Mouse (Mus musculus): ENCODE results near the gene Tfpt. TPM values are rescaled to one million over a fixed set of nuclear protein-coding genes. Genes with fewer than 3 reads are reported as not detected.

Tfpt gene
- 36.2 and 36.8 TPM in 2 replicates for polyA plus RNA-seq (2012; rRNA removed)

DNA sequence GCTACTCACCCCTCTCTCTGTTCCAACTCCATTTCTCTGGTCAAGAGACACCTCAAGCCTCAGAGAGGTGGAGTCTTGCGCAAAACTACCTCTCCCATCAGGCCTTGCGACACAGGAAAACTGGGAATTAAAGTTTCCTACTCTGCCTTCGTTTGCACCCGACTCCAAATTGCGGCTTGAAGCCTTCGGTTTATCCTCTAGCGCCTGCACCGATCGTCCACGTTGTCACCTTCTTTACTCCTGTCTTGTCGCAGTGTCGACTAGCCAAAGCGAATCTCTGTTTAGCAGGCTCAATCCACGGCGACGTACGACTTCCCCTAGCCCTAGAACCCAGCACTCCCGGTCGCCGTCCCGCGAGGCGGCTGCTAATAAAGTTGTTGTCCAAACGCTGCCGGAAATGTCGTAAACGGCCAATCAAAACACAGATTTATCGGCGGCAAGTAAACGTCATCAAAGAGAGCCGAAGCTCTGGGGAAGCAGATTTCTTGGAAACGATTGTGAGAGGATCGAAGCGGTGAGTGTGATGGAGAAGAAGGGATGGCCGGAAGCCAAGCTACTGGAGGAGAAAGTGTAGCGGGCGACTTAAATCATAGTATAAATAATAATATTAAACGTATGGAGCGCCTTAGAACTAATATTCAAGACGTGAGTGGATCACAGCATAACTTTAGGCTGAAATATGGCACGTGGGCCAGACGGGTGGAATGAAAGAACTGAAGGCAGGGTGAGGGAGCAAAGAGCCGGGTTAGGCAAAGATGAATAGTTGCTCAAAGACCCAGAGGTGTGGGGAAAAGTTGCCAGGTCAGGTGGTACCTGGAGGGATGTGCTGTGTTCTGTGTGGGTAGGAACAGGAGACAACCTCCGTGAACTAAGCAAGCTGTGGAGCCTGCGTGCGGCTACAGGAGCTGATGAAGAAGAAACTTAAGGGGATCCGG lies at the start of gene Tfpt, which contains the start of gene Prpf31:
Gene Tfpt, minus strand, starts transcription at position 387 of the 935 bp plus-strand sequence.
Gene Prpf31, plus strand, starts transcription at position 443 of the 935 bp plus-strand sequence.

DNA sequence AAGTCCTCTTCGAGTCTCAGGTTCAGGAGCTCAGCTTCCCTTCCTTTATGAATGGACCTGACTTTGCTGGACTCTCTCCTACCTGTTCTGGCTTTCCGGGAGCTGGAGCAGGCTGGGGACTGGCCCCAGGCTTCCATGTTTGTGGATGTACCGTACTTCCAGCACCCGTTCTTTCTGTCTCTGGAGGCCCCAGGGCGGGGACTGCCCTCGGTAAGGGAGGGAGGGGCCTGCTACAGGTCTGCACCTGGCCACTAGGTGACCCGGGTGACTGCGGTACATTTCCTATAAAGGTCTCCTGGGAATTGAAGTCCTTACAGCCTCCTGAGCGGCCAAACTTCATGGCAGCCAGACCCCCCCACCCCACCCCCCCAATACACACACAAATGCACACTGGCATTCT lies 47.6 kb upstream of the Tfpt start, which contains the start of gene Tmc4:
Gene Tmc4, minus strand, starts transcription at position 212 of the 400 bp plus-strand sequence.

DNA sequence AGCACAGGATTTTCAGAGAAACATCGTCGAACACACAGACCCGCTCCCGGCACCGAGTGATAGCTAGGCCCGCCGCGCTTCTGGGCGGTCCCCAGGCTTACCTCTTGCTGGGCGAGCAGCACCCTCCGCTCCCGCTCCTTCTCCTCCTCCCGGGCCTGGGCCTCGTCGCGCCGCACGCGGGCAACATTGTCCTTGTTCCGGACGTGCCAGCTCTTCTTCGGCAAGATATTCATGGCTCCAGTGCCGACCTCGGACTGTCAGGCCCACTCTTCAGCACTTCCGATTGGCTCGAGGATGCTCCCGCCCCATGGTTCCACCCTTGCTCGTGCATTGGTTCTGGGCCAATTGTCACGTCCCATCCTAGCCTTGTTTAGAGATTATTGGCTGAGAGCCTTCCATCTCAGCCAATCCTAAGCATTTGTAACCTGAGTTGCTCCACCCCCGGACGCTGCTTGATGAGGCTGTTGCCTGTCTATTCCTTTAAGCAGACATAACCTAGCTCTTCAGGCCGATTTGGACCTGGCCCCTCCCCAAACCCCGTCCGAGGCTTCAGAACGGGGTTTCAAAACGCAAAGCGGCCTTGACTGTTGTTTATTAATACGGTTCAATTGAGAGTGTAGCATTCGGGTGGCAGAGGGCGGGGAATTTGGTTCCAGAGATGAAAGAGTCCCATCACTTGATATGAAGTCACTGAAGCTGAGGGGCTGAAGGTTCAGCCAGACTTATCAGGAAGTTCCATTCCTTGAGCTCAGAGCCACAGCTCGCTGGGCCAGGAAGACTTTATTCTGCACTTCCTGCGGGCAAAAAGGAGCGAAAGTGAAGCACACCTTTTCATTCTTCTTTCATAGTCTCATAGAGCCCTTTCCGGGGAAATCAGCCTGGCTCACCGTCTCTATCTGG lies 35.7 kb upstream of the Tfpt start, which contains the start of gene Leng1:
Gene Leng1, minus strand, starts transcription at position 626 of the 900 bp plus-strand sequence.

DNA sequence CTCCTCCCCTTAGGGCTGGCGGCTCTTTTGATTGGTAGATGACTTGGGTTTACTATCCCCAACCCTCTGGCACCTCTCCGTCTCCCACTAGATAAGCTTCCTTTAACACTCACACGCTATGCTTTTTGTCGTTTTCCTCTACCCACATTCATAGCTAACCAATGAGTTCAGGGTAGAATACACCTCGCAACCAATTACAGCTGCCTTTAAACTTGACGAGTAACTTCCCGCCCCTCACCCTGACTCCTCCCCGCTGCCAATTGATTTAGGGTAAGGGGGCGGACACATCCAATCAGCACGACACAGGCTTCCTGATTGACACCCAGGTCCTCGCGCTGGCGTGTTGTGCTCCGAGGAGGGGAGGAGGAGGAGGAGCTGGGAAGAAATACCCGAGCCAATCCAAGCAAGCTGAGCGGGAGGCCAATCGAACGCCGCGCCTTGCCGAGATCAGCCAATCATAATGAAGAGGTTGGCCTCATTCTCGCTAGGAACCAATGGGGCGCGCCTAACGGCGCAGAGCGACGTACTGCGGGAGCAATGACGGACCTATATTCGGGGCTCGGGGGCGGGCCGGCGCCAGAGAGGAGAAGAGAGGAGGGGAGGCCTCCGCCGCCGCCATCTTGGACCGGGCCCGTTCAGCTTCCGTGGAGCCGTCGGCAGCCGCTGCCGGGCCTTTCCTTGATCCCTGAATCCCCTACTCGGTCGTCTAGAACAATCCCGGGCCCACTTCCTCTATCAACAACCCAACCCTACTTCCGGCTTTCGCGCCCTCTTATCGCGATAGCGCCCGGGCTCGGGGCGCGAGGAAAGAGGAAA lies 15.2 kb upstream of the Tfpt start, which contains the start of gene Cnot3:
Gene Cnot3, plus strand, starts transcription at position 597 of the 816 bp plus-strand sequence.

DNA sequence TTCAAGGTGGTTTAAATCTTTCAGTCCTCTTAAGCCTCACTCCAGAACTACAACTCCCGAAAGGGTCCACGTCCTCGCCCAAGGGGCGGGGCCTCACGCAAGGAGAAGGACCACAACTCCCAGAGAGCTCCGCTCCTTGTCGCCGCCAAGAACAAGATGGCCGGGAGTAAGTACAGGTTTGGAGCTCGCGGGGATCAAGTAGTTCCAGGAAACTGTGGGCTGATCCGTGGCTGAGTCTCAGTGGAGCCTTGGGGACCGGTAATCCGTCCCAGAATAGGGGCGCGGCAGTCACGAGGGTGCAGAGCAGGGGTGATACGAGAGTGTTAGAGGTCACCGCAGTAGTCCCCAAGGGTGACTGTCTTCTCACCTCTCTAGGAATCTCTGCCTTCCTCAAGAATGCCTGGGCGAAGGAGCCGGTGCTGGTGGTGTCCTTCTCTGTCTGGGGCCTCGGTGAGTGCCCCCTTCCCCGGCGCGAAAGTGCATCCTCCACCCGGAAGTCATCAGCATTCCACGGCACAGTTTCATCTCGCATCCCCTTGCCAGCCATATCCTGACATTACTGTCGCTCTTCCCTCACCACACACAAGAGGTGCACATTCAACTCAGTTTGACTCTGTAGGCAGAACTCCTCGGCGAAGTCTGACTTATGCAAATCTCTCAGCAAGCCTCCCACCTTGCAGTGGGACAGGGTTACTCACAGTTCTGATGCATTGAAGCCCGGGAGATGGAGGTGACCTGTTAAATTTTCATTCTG lies 12.3 kb downstream of the Tfpt start, which contains the start of gene Ndufa3:
Gene Ndufa3, plus strand, starts transcription at position 132 of the 754 bp plus-strand sequence.

DNA sequence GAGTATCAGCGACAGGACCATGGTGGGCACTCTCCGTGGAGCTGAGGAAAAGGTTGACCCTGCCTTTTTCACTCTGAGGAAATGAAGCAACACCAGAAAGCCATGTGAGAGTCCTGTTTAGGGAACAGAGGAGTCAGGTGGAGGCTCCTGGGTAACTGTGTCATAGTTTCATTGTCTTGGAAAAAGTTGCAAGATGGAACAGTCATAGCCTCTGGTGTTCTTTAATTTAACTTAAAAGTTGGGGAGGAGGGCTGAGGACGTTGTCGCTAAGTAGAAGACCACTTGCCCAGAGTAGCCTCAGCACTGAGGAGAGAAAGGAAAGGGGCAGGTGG lies 13.7 kb downstream of the Tfpt start, which contains the start of gene Oscar:
Gene Oscar, minus strand, starts transcription at position 101 of the 332 bp plus-strand sequence.

Other genes with a start within 250 kb of the Tfpt start
- gene Cacng8, start 239.2 kb downstream of the Tfpt start, polyA plus RNA-seq (2012; rRNA removed), result 27.4 and 34.5 TPM in 2 replicates
- 0.26 and 0.79 TPM in 2 replicates for gene Cacng6, start 205.7 kb downstream of the Tfpt start, polyA plus RNA-seq (2012; rRNA removed)
- 0.05 TPM in 1 of 2 replicates, not detected in the other for gene Tarm1, start 127.3 kb downstream of the Tfpt start, polyA plus RNA-seq (2012; rRNA removed)
- gene Oscar, start 13.8 kb downstream of the Tfpt start, polyA plus RNA-seq (2012; rRNA removed), result 2.0 and 2.9 TPM in 2 replicates
- gene Ndufa3, start 12.6 kb downstream of the Tfpt start, polyA plus RNA-seq (2012; rRNA removed), result 267 and 278 TPM in 2 replicates
- 68.3 and 70.2 TPM in 2 replicates for gene Prpf31, start 56 bp upstream of the Tfpt start, polyA plus RNA-seq (2012; rRNA removed)
- 38.3 and 44.8 TPM in 2 replicates for gene Cnot3, start 15.3 kb upstream of the Tfpt start, polyA plus RNA-seq (2012; rRNA removed)
- 8.5 and 10.0 TPM in 2 replicates for gene Leng1, start 35.9 kb upstream of the Tfpt start, polyA plus RNA-seq (2012; rRNA removed)
- gene Tmc4, start 47.6 kb upstream of the Tfpt start, polyA plus RNA-seq (2012; rRNA removed), result 14.6 and 16.1 TPM in 2 replicates
- gene Tsen34, start 62.9 kb upstream of the Tfpt start, polyA plus RNA-seq (2012; rRNA removed), result 188 and 193 TPM in 2 replicates
- gene Mboat7, start 63.6 kb upstream of the Tfpt start, polyA plus RNA-seq (2012; rRNA removed), result 90.4 and 97.2 TPM in 2 replicates
- 2,244 and 2,252 TPM in 2 replicates for gene Rps9, start 74.1 kb upstream of the Tfpt start, polyA plus RNA-seq (2012; rRNA removed)
- gene Pirb, start 90.5 kb upstream of the Tfpt start, polyA plus RNA-seq (2012; rRNA removed), result 0.23 and 0.28 TPM in 2 replicates
- gene Gm15448, start 195.8 kb upstream of the Tfpt start, polyA plus RNA-seq (2012; rRNA removed), result not detected in 2 replicates
- not detected in 2 replicates for gene Pira2, start 215.1 kb upstream of the Tfpt start, polyA plus RNA-seq (2012; rRNA removed)